Mouse (Mus musculus): ENCODE results near the gene Acly.
"Not testable (repeated sequence)": the region's sequence is repeated elsewhere in the genome, so short reads cannot be mapped to it uniquely, and the experiment has no call there.

Gene Acly

DNA sequence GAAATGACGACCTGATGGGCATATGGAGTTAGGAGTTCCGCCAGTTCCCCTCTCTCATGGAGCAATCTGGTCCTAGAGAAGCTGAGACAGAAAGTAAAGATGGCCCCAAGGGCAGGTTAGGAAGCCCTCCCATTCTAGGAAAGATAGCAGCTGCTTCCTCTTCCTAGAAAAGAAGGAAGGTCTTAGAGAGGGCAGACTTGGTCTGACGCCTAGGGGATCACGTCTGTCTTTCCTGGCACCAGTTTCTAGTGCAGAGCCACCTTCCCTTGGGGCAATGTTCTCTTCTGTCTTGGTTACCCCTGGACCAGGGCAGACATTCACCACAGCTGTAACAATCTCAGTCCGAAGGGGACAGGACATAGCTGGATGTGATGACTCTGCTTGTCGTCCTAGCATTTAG lies 20.3 kb upstream of the Acly start:
- intact Hi-C loops (cut with DNase I): no loop called here

GRCm38 (mm10) chr11:100546955-100547354 lies 19.2 kb upstream of the Acly start:
- intact Hi-C loops (cut with DNase I): no loop called here

- intact Hi-C loops (cut with DNase I): no loop called here
Observed at GRCm38 (mm10) chr11:100545746-100546085, 17.9 kb upstream of the Acly start.

- intact Hi-C loops (cut with DNase I): no loop called here
Observed at GRCm38 (mm10) chr11:100544832-100545745, 17.3 kb upstream of the Acly start, which contains the start of gene Ttc25. Gene Ttc25 (plus strand): TSS chr11:100545607.

- intact Hi-C loops (cut with DNase I): no loop called here
Observed at GRCm38 (mm10) chr11:100541577-100541976, 13.8 kb upstream of the Acly start.

DNA sequence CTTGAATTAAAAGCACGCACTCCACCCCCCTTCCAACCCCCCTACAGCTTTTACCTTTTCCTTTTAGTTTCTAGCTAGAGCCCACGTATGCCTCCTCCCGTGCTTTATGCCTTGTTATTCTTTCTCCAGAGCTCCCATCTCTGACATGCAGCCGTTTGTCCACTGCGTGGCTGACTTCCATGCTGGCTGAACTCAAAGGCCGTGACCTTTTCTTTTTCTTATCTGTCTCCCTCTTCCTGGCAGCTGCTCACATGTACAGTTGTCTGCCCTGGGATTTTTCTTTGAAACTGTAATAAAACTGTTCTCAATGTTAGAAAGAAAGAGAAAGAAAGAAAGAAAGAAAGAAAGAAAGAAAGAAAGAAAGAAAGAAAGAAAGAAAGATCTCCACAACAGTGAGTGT lies 13.2 kb upstream of the Acly start:
- intact Hi-C loops (cut with DNase I): no loop called here

DNA sequence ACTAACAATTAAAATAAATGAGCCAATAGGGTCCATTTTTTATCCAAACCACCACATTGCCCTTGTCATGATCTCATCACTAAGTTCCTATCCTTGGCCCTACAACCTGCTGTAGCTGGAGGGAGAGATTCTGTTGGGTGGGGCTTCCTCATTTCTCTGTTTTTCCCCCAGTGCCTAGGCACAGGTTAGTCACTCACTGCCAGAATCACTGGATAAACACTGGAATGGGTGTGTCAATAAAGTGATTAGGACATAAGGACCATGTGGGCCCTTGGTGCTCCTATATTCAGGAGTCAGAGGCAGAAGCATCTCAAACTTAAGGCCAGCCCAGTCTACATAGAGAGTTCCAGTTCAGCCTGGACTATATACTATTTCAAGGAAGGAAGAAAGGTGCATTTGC lies 8.7 kb upstream of the Acly start:
- intact Hi-C loops (cut with DNase I): no loop called here

GRCm38 (mm10) chr11:100535996-100536395 lies 8.2 kb upstream of the Acly start:
- intact Hi-C loops (cut with DNase I): no loop called here

- intact Hi-C loops (cut with DNase I): not testable (repeated sequence)
Observed at GRCm38 (mm10) chr11:100534821-100535220, 7.0 kb upstream of the Acly start.

GRCm38 (mm10) chr11:100534411-100534810 lies 6.6 kb upstream of the Acly start:
- intact Hi-C loops (cut with DNase I): not testable (repeated sequence)

GRCm38 (mm10) chr11:100533871-100534270 lies 6.1 kb upstream of the Acly start:
- intact Hi-C loops (cut with DNase I): no loop called here

GRCm38 (mm10) chr11:100528375-100529165 lies 770 bp upstream of the Acly start:
- intact Hi-C loops (cut with DNase I): no loop called here

DNA sequence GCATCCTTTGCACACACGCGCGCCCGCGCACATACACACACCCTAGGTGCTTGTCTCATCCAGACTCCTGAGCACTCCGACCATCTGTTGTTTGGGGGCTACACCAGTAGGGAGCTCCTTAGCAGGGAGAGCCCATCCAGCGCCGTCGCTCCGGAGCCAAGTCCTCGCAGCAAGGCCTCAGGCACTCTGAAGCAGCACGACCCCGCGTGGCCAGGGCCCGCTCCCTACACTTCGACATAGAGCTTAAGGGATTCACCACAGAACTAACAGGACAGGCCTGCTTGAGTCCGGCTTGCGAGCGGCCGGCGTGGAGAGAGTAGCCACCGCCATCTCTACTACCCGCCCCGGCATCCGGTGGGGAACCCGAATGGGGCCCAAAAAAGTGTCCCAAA lies 738 bp downstream of the Acly start:
- intact Hi-C loops (cut with DNase I): no loop called here

DNA sequence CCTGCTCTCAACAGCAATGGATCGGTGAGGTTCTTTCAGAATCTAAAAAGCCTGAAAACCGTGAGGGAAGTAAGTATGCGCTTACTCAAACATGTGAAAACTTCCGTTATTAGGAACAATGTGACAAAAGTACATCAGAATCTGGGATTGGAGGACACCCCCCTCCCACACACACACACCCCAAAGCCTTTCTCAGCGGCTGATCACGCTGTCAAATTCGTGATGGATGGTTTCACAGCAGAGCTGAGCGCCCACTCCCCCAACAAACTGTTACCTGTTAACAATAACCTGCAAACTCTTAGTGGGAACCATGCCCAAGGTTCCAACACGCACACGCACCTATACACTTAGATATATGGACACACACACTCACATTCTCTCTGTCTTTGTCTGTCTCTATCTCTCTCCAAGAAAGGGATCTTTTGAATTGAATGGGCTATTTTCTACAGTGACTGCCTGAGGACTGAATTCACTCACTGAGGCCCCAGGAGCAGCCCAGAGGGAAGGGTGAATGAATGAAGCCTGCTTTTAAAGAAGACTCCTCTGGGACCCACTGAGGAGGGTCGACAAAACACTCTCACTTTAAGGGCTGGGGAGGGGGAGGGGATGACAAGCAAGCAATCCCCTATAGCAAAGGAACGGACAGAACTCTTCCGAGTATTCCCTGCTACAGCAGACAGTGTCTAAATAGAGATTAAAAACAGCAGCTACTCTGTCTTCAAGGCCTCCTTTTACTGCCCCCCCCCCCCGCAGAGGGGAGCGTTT lies 1.6 kb downstream of the Acly start:
- intact Hi-C loops (cut with DNase I): no loop called here

GRCm38 (mm10) chr11:100524987-100525630 lies 2.7 kb downstream of the Acly start:
- intact Hi-C loops (cut with DNase I): no loop called here

- intact Hi-C loops (cut with DNase I): no loop called here
Observed at GRCm38 (mm10) chr11:100524358-100524757, 3.4 kb downstream of the Acly start.

GRCm38 (mm10) chr11:100520838-100521237 lies 7.0 kb downstream of the Acly start:
- intact Hi-C loops (cut with DNase I): no loop called here

GRCm38 (mm10) chr11:100519188-100519587 lies 8.6 kb downstream of the Acly start:
- intact Hi-C loops (cut with DNase I): no loop called here

- intact Hi-C loops (cut with DNase I): no loop called here
Observed at GRCm38 (mm10) chr11:100518188-100518591, 9.6 kb downstream of the Acly start.

DNA sequence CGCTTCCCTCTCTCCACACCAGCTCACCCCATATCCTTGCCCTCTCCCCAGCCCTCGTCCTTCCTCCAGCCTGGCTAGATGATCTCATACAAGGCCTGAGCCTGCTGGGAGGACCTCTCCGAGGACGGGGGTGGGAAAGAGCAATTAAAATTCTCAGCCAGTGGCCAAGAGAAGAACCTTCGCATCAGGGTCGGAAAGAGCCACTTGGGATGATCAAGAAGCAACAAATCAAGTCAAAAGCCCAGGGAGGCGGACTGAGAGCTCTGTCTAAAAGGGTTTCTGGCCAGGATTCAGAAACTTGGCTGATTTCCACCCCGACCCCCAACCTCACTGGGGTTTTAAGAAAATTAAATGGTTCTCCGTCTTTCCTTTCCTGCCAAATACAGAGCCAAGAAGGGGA lies 11.5 kb downstream of the Acly start:
- intact Hi-C loops (cut with DNase I): no loop called here

DNA sequence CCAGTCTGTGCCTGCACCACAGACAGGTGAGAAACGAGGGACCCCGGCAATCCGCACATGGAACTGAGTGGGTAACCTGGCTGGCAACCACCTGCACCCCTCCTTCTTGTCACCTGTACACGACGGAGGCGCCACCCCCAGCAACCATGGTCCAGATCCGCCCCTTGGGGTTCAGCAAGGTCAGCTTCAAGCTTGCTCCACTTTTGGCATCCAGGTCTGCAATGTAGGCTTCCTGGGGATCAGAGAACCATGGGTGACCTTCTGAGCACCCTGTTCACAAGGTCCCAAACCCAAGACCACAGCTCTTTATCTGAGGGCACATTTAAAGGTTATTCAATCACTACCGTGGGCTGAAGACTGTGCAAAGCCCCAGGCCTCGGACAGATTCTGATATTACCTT lies 12.0 kb downstream of the Acly start:
- intact Hi-C loops (cut with DNase I): no loop called here

Data from adrenal gland (tissue).